ENCODE assay signal across 12 mouse cellular contexts in genomic region chr4:149405713-149406443, GRCm38 (mm10). TPM values are rescaled to one million over a fixed set of nuclear protein-coding genes. Genes with fewer than 3 reads are reported as not detected.
DNase-seq lines count a peak whose midpoint lies in the region; ATAC-seq and TF ChIP-seq lines count a peak whose summit lies in the region.
"Had no signal": no experiment of that assay in that cellular context is flagged by ENCODE, and none has a peak within 500 bp of the region (broad histone marks: within the 10 kb centered on the region; RNA-seq: fewer than 3 reads in every experiment).

No protein-coding gene starts in this region.

- no peak for ATAC-seq in heart, embryonic 13.5 days (ENCODE audit: extremely low read depth, insufficient number of reproducible peaks, low FRiP score, low TSS enrichment)
- ATAC-seq in activated CD4-positive, CD25-positive, alpha-beta regulatory T cell, adult 4 months, result no peak
- ATAC-seq: inflammation-experienced regulatory T-cells, adult 6 months had no signal

- TF ChIP-seq EP300 in heart, adult 2 months (IDR thresholded peaks at IDR 0.05; ENCODE audit: insufficient read depth, low read depth, low read length), result no peak

- H3K9ac ChIP-seq in heart, embryonic 13.5 days, result peak overlapping the region; percentile 20; the same call in 1 of the 2 replicates
- H3K9ac ChIP-seq in heart, adult 2 months (ENCODE audit: low read depth, low read length), result no peak overlapping the region
- H3K9ac ChIP-seq: liver, embryonic 14.5 days had no signal

- no peaks in the 10 kb centered on the region for H3K27me3 ChIP-seq in heart, embryonic 13.5 days (replicated peaks)
- no peaks in the 10 kb centered on the region for H3K27me3 ChIP-seq in heart, adult 2 months (ENCODE audit: control insufficient read depth, insufficient read depth, low read length)
- no peaks in the 10 kb centered on the region for H3K27me3 ChIP-seq in testis, adult 2 months (ENCODE audit: control insufficient read depth, insufficient read depth, low read length)

- peak overlapping the region; percentile 8; the same call in 1 of the 2 replicates for H3K4me2 ChIP-seq in heart, embryonic 13.5 days

- H3K9me3 ChIP-seq in heart, embryonic 13.5 days, result no peaks in the 10 kb centered on the region

- TF ChIP-seq POLR2A in heart, adult 2 months (IDR thresholded peaks at IDR 0.05; ENCODE audit: insufficient read depth, low read depth, low read length), result no peak
- TF ChIP-seq POLR2A in testis, adult 2 months (IDR thresholded peaks at IDR 0.05; ENCODE audit: control insufficient read depth, low read depth, low read length), result no peak

- TF ChIP-seq CTCF in heart, adult 2 months (IDR thresholded peaks at IDR 0.05), result no peak
- no peak for TF ChIP-seq CTCF in testis, adult 2 months (IDR thresholded peaks at IDR 0.05; ENCODE audit: control insufficient read depth, insufficient read depth, insufficient replicate concordance, low read depth, low read length)

- no peak overlapping the region for H3K4me3 ChIP-seq in heart, embryonic 13.5 days
- H3K4me3 ChIP-seq in heart, adult 2 months, result no peak overlapping the region
- H3K4me3 ChIP-seq in testis, adult 2 months (ENCODE audit: control insufficient read depth, low read depth, low read length), result peak overlapping the region; percentile 53

- WGBS in heart, embryonic 13.5 days, result 47% methylated on average over 16 of the region's 16 CpGs
- WGBS in heart, adult 2 months, result 84% methylated on average over 16 of the region's 16 CpGs

- H3K79me2 ChIP-seq in heart, adult 2 months (replicated peaks; ENCODE audit: control insufficient read depth, insufficient read depth, low read length), result peaks cover 10% of the 10 kb centered on the region

- H3K36me3 ChIP-seq in heart, embryonic 13.5 days, result peaks cover 23% of the 10 kb centered on the region
- no peaks in the 10 kb centered on the region; the same call in 1 of the 2 replicates for H3K36me3 ChIP-seq in heart, adult 2 months (ENCODE audit: control insufficient read depth, insufficient read depth, low read length)
- H3K36me3 ChIP-seq in testis, adult 2 months (ENCODE audit: control insufficient read depth, insufficient read depth, low read length), result no peaks in the 10 kb centered on the region

- H3K27ac ChIP-seq in heart, embryonic 13.5 days (replicated peaks), result peak overlapping the region; percentile 44
- no peak overlapping the region for H3K27ac ChIP-seq in heart, adult 2 months
- no peak overlapping the region for H3K27ac ChIP-seq in testis, adult 2 months (ENCODE audit: control insufficient read depth, insufficient read depth, low read depth, low read length)
- H3K27ac ChIP-seq: liver, embryonic 14.5 days had no signal

- peaks cover 73% of the 10 kb centered on the region for H3K4me1 ChIP-seq in heart, embryonic 13.5 days
- peaks cover 19% of the 10 kb centered on the region for H3K4me1 ChIP-seq in heart, adult 2 months (ENCODE audit: control insufficient read depth, insufficient read depth, low read length)
- H3K4me1 ChIP-seq in testis, adult 2 months (ENCODE audit: control insufficient read depth, insufficient read depth, low read length), result no peaks in the 10 kb centered on the region

- intact Hi-C loops in heart, adult 2 months (cut with DNase I), result no loop called here

- DNase-seq in heart, adult 2 months, result no peak
- no peak for DNase-seq in testis, postnatal 10 days (ENCODE audit: low spot score)
- DNase-seq in R1 (ENCODE audit: low read depth, low spot score), result peak; percentile 91
- DNase-seq in urinary bladder, postnatal 36 days (ENCODE audit: low spot score in 2 of 2), result peak; percentile 50 to 54
- DNase-seq: cerebellum, adult 9-11 months had no signal

RNA-seq across cellular contexts. Expression of gene Ube4b, which starts 20.7 kb away (rescaled TPM):
- polyA plus RNA-seq in heart, embryonic 13.5 days (2015; fragmentation: Nextera tagmentation; extraction: Ambion mirVana), result 29.9 and 32.3 TPM in 2 replicates
- total RNA-seq in heart, adult 2 months (2021), result 10 to 100 TPM; 39.6 to 41.6 TPM
- polyA plus RNA-seq in heart, adult 2 months (2012; rRNA removed), result 37.5 and 40.2 TPM in 2 replicates
- polyA plus RNA-seq in testis, adult 2 months (2012; rRNA removed), result 36.5 and 40.4 TPM in 2 replicates
- 10 to 100 TPM; 15.4 to 21.1 TPM for polyA plus RNA-seq in activated CD4-positive, CD25-positive, alpha-beta regulatory T cell, adult 4 months (2017; shearing (Covaris generic))

RNA-seq across cellular contexts. Expression of gene Rbp7, which starts 48.9 kb away (rescaled TPM):
- 3.6 and 3.9 TPM in 2 replicates for polyA plus RNA-seq in heart, embryonic 13.5 days (2015; fragmentation: Nextera tagmentation; extraction: Ambion mirVana)
- 10 to 100 TPM; 56.2 to 61.6 TPM for total RNA-seq in heart, adult 2 months (2021)
- polyA plus RNA-seq in heart, adult 2 months (2012; rRNA removed), result 8.7 and 22.9 TPM in 2 replicates
- polyA plus RNA-seq in testis, adult 2 months (2012; rRNA removed), result 0.33 and 0.34 TPM in 2 replicates
- polyA plus RNA-seq in activated CD4-positive, CD25-positive, alpha-beta regulatory T cell, adult 4 months (2017; shearing (Covaris generic)), result not detected
- total RNA-seq: left cerebral cortex, postnatal 25 days; monocyte, adult 5-6 weeks had no signal
- polyA plus RNA-seq: inflammation-experienced regulatory T-cells, adult 6 months; liver, embryonic 14.5 days had no signal

Comparison
In these comparisons a context has a peak if more than half of its experiments do, and no peak if none do; other contexts are left out.
1. DNase-seq: peak in R1 (single experiment) and urinary bladder, postnatal 36 days (2 of 2); none in heart, adult 2 months (0 of 2) and testis, postnatal 10 days (single experiment).